Mouse (Mus musculus) urinary bladder, postnatal 14 days (tissue): ENCODE data around the gene Paip2b.
"Not testable (repeated sequence)": the region's sequence is repeated elsewhere in the genome, so short reads cannot be mapped to it uniquely, and the experiment has no call there.

Experiments
- DNase-seq: peaks from one replicate; pipeline ENCODE4 v3.0.0; 2021; ENCODE audit warnings: low spot score

Gene Paip2b

GRCm38 (mm10) chr6:83831606-83832123 lies at the start of gene Paip2b:
Paip2b (minus strand) TSS chr6:83831741.
- peak; percentile 99 for DNase-seq

GRCm38 (mm10) chr6:83879815-83880214 lies 48.3 kb upstream of the Paip2b start:
- peak; percentile 67 for DNase-seq

- peak; percentile 38 for DNase-seq
Measured at GRCm38 (mm10) chr6:83867598-83868585, 36.4 kb upstream of the Paip2b start.

GRCm38 (mm10) chr6:83866954-83867597 lies 35.5 kb upstream of the Paip2b start, which contains the start of gene Zfp638:
Zfp638 (plus strand) TSS chr6:83867109.
- peak; percentile 94 for DNase-seq

DNA sequence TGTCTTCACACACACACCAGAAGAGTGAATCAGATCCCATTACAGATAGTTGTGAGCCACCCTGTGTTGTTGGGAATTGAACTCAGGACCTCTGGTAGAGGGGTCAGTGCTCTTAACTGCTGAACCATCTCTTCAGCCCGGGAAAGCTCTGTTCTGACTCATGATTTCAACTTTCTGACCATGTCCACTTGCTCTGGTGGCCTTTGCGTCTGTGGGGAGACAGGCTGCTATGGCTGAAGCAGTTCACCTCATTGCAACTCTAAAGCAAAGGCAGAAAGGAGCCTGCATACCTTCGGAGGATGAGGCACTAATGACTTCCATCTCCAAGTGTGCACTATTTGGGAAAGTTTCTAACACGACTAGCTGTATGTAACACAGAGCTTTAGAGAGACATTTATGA lies 34.9 kb upstream of the Paip2b start:
- DNase-seq: no peak

- no peak for DNase-seq
Measured at GRCm38 (mm10) chr6:83863538-83863937, 32.0 kb upstream of the Paip2b start.

DNA sequence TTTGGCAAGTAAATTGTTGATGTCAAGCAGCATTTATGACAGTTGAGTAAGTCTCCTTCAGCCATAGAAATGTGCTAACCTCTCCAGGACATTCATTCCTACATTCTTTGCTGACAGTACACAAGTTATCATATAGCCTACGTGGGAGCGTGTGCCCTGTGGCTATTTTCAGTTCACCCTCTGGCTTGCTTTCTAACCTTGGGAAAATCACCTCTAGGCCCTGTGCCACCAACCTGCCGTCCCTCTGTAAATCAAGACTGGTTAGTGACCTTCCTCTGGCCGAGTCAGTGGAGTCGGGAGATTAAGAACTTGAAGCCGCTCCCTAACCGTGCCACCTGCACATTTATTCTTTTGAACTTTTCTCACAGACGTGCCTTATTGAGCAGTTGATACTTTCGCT lies 28.5 kb upstream of the Paip2b start:
- no peak for DNase-seq

DNA sequence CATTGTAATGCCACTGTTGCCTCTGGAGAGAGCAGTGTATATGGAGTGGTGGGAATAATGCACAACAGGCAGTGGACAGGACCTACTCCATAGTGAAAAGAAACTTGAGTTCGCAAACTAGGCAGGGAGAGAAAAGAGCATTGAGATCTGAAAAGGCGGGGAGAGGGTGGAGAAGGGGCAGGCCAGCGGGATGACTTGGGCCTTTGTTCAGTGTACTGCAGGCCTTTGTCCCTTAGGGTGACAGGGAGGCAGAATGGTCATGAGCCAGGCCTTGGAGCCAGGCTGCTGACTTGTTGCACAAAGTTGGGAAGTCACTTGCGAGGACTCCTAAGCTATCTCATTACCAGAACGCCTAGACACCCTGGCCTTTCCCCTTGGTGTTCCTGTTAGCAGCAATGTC lies 25.9 kb upstream of the Paip2b start:
- no peak for DNase-seq

GRCm38 (mm10) chr6:83849446-83849845 lies 17.9 kb upstream of the Paip2b start:
- DNase-seq: no peak

DNA sequence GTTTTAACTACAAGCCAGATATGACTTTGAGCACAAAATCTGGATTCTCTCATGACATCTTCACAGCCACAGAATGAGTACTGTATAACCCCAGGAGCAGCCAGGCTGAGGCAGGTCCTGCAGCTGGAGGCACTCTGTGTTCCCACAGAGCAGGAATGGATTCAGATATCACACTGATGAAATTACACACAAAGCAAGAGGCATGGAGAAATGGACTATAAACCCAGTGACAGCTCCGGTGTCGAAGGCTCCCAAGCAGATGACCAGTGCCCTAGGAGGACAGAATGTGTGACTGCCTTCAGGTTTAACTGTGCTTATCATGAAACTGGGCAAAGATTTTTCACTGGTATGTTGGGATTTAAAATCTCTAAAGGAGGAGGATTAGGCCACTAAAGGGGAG lies 14.6 kb upstream of the Paip2b start:
- no peak for DNase-seq

- DNase-seq: no peak
Measured at GRCm38 (mm10) chr6:83844913-83845312, 13.4 kb upstream of the Paip2b start.

- DNase-seq: no peak
Measured at GRCm38 (mm10) chr6:83840086-83840485, 8.5 kb upstream of the Paip2b start.

DNA sequence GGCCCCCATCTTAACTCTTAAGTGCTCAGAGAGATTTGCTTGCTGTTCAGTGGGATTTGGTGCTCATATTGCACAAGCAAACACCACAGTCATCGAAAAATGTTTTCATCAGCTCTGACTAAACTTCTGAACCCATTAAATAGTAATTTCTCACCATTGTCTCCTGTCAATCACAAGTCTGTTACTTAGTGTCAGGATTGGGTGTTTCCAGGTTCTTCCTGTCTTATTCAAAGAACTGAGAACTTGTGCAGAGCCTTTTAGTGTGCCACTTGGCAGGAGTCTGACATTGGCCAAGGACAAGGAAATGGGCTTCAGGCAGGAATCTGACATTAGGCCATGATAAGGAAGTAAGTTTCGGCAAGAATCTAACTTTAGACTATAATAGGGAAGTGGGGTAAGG lies 6.5 kb upstream of the Paip2b start:
- no peak for DNase-seq

GRCm38 (mm10) chr6:83836826-83837225 lies 5.3 kb upstream of the Paip2b start:
- DNase-seq: no peak

DNA sequence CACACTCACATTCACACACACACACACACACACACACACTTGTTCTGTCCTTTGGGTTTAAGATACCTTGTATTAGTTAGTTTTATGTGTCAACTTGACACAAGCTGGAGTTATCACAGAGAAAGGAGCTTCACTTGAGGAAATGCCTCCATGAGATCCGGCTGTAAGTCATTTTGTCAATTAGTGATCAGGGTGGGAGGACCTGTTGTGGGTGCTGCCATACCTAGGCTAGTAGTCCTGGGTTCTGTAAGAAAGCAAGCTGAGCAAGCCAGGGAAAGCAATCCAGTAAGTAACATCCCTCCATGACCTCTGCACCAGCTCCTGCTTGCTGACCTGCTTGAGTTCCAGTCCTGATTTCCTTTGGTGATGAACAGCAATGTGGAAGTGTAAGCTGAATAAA lies 852 bp upstream of the Paip2b start:
- not testable (repeated sequence) for DNase-seq

DNA sequence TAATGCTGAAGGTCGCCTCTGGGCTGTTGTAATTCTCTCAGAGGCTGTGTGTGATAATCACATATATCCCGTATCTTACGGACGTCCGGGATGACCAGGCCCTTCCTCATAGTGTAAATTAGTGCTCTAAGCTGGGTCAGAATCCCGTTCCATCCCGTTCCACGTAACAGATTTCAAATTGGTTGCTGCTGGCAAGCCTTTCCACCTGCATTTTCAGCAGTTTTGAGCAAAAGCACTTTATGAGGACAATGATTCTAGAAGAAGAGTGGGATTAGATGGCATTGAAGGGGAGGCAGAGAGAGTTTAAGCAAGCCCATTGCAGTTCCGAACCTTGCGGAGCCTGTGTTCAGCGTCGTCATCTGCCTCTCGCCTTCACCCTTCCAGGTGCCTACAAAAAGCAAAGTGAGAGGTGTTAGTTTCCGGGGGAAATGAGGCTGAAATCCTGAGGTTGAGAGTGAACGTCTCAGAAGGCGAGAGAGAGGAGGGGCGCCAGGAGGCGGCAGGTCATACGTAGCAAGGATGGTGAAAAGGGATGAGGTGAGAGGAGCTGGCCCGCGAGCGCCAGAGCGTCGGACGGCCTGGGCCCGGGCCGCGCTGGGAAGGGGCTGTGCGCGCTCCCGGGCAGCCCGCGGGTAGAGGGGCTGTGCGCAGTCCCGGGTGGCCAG lies 468 bp downstream of the Paip2b start:
- no peak for DNase-seq

- DNase-seq: no peak
Measured at GRCm38 (mm10) chr6:83821856-83822255, 9.7 kb downstream of the Paip2b start.

DNA sequence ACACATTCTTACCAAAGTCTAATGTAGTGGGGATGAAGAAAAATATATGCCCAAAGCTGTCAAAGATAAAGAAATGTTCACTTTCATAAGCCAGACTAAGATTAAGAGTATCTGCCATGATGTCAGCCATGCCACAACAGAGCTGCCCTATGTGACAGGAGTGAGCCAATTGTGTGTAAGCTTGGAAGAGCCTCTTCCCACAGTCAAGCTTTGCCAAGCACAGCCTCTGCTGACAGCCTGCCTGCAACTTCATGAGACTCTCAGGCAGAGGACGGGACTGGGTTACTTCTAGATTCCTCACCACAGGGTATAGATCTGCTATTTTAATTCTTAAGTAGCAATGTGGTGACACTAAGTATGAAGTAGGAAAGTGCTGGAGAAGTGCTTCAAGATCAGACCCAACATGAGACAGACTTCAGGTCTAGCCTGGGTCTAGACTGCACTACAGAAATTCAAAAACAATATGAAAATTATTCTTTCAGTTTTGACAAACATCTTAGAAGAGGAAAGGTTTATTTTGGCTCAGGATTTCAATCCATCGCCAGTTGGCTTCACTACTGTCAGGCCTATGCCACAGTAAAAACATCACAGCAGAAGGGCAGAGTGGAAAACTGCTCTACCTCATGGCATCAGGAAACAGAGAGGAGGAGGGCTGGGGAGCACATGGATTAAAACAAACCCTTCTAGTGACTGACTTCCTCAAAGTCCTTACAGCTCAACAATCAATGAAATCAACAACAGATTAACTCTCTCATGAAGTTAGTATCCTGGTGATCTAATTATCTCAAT lies 10.6 kb downstream of the Paip2b start:
- DNase-seq: no peak

DNA sequence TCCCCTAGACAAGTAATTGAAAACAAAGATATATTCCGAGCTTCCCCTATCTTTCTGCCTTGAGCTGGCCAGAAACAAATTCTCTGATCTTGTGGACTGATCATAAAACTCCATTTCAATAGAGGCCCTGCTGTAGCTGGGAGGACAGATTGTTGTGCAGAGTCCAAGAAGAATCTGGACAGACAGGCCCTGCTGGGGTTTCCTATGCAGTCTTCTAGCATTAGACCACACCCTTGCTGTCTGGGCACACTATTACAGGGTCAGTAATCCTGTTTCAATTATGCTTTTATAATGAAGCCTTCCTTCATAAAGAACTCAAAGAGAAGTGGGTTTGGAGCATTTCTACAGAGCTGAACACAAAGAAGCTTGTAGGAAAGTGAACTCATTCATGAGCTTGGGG lies 12.5 kb downstream of the Paip2b start:
- peak; percentile 55 for DNase-seq

- DNase-seq: no peak
Measured at GRCm38 (mm10) chr6:83815801-83816200, 15.7 kb downstream of the Paip2b start.

GRCm38 (mm10) chr6:83802846-83803245 lies 28.7 kb downstream of the Paip2b start:
- DNase-seq: no peak

- DNase-seq: no peak
Measured at GRCm38 (mm10) chr6:83802033-83802432, 29.5 kb downstream of the Paip2b start.
